Mouse (Mus musculus) small intestine, adult 2 months (tissue): ENCODE results near the gene Selenoh. TPM values are rescaled to one million over a fixed set of nuclear protein-coding genes. Genes with fewer than 3 reads are reported as not detected.
"Not testable (repeated sequence)": the region's sequence is repeated elsewhere in the genome, so short reads cannot be mapped to it uniquely, and the experiment has no call there.

ENCODE experiments used
- H3K27ac ChIP-seq: fragments of 200-500 bp; 2 replicates; pipeline ENCODE4 v1.5.1; 2012; ENCODE audit warnings: low read depth, low read length, control low read depth, inconsistent platforms; ENCODE audit not compliant: insufficient read depth
- H3K27me3 ChIP-seq: fragments of 200-500 bp; 2 replicates; pipeline ENCODE4 v1.6.1; 2012; ENCODE audit warnings: mild to moderate bottlenecking, moderate library complexity, low read length, inconsistent platforms; ENCODE audit not compliant: control insufficient read depth, insufficient read depth
- H3K36me3 ChIP-seq: fragments of 200-500 bp; 2 replicates; pipeline ENCODE4 v1.6.1; 2012; ENCODE audit warnings: mild to moderate bottlenecking, low read length, control low read depth, inconsistent platforms; ENCODE audit not compliant: control insufficient read depth, insufficient read depth
- H3K4me1 ChIP-seq: fragments of 200-500 bp; 2 replicates; pipeline ENCODE4 v1.6.1; 2012; ENCODE audit warnings: low read length, inconsistent platforms, mixed read lengths; ENCODE audit not compliant: control insufficient read depth, insufficient read depth, insufficient read length
- H3K4me3 ChIP-seq: fragments of 200-500 bp; 2 replicates; pipeline ENCODE4 v1.5.1; 2012; ENCODE audit warnings: low read depth, mild to moderate bottlenecking, control low read depth, inconsistent platforms, low read length, moderate library complexity
- CTCF ChIP-seq: fragments of 200-500 bp; IDR thresholded peaks from 2 replicates; pipeline ENCODE4 v1.5.1; 2012; ENCODE audit warnings: low read depth, mild to moderate bottlenecking, control low read depth, inconsistent platforms, low read length, moderate library complexity, mixed read lengths; ENCODE audit not compliant: insufficient replicate concordance, insufficient read length; ENCODE audit errors: extremely low read depth
- POLR2A ChIP-seq: fragments of 200-500 bp; IDR thresholded peaks from 2 replicates; pipeline ENCODE4 v1.6.1; 2012; ENCODE audit warnings: low read depth, mild to moderate bottlenecking, control low read depth, inconsistent platforms, low read length, moderate library complexity
- WGBS: fragments of 180-500 bp; shearing (Covaris S2); methylation state at CpG from one replicate; pipeline ENCODE4 v1.1.7; 2018; 5-methylcytosine and 5-hydroxymethylcytosine counted together
- polyA plus RNA-seq: library from polyadenylated mRNA; depleted of rRNA; stranded (reverse); fragments of >200 nt; gene quantifications from 2 replicates; pipeline ENCODE4 v1.2.3, GENCODE M21; 2012

Gene Selenoh
- polyA plus RNA-seq, 1 experiment: 47.3 TPM

- H3K4me1 ChIP-seq: no peaks in the 10 kb centered on the region
- no peak overlapping the region for H3K27ac ChIP-seq
- no peaks in the 10 kb centered on the region for H3K27me3 ChIP-seq
- H3K4me3 ChIP-seq: no peak overlapping the region
- H3K36me3 ChIP-seq: peaks cover 61% of the 10 kb centered on the region
- 79% methylated on average over 2 of the region's 2 CpGs for WGBS
- TF ChIP-seq POLR2A (no peak), CTCF (no peak)
Observed at GRCm38 (mm10) chr2:84688080-84688844, 17.7 kb upstream of the Selenoh start.

- no peak overlapping the region for H3K27ac ChIP-seq
- WGBS: 42% methylated on average over 6 of the region's 6 CpGs
- H3K27me3 ChIP-seq: no peaks in the 10 kb centered on the region
- no peaks in the 10 kb centered on the region for H3K4me1 ChIP-seq
- no peak for TF ChIP-seq POLR2A
- TF ChIP-seq CTCF: no peak
- peaks cover 23% of the 10 kb centered on the region for H3K36me3 ChIP-seq
- H3K4me3 ChIP-seq: no peak overlapping the region
Observed at GRCm38 (mm10) chr2:84682605-84683183, 12.1 kb upstream of the Selenoh start.

GRCm38 (mm10) chr2:84679016-84679415, 8.4 kb upstream of the Selenoh start, which contains the start of gene Tmx2:
Gene Tmx2 (minus strand): TSS chr2:84679140.
- Histone ChIP-seq H3K4me1 (no peaks in the 10 kb centered on the region), H3K27ac (no peak within 1 kb of the TSS), H3K36me3 (peaks cover 18% of the 10 kb centered on the region), H3K4me3 (peak within 1 kb of the TSS; percentile 76), H3K27me3 (no peaks in the 10 kb centered on the region)
- 10% methylated on average over 8 of the region's 8 CpGs for WGBS
- TF ChIP-seq CTCF: no peak

- no peaks in the 10 kb centered on the region for H3K27me3 ChIP-seq
- TF ChIP-seq POLR2A (peak; percentile 49; the same call in 1 of the 2 replicates), CTCF (no peak)
- H3K27ac ChIP-seq: peak within 1 kb of the TSS; percentile 58
- H3K4me1 ChIP-seq: no peaks in the 10 kb centered on the region
- peak within 1 kb of the TSS; percentile 76 for H3K4me3 ChIP-seq
- H3K36me3 ChIP-seq: peaks cover 21% of the 10 kb centered on the region
- WGBS: under 1% methylated on average over 44 of the region's 44 CpGs
Observed at GRCm38 (mm10) chr2:84677968-84678880, 7.7 kb upstream of the Selenoh start, which contains the start of the genes Gm28635 and Med19. Gene Gm28635 (minus strand): TSS chr2:84678041. Gene Med19 (plus strand): TSS chr2:84678402.

DNA sequence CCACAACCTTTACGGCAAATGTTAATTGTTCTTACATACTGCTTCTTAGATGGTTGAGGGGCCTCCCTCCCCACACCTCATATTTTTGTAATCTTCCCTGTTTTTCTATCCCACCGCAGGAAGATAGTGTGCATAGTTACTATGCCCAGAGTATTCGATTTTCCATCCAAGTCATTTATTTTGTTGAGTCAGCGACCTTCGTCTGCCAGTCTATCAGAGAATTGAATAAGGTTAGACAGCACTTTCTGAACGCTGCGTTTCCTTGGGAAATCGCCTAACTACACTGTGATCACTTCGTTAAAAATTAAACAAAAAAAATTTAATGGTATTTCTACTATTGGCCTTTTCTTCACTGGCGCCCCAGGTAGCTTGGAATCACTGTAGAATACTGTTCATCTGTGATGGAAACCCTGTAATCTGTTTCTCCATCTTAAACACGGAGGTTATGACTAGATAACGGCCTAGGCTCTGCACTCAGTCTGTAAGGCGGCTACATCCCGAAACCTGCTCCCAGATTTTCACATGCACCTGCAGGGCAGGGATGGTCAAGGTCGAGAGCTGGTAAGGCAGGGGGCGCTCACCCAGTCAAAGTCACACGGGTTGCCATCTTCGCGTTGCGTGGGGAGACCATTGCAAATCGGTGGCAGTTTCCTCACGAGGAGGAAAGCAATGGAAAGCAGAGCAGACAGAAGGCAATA, 6.8 kb upstream of the Selenoh start:
- TF ChIP-seq CTCF (peak; percentile 42; the same call in 1 of the 2 replicates), POLR2A (no peak)
- peaks cover 25% of the 10 kb centered on the region for H3K36me3 ChIP-seq
- 3% methylated on average over 22 of the region's 22 CpGs for WGBS
- H3K4me1 ChIP-seq: no peaks in the 10 kb centered on the region
- H3K4me3 ChIP-seq: peak overlapping the region; percentile 71
- no peaks in the 10 kb centered on the region for H3K27me3 ChIP-seq
- peak overlapping the region; percentile 58 for H3K27ac ChIP-seq

DNA sequence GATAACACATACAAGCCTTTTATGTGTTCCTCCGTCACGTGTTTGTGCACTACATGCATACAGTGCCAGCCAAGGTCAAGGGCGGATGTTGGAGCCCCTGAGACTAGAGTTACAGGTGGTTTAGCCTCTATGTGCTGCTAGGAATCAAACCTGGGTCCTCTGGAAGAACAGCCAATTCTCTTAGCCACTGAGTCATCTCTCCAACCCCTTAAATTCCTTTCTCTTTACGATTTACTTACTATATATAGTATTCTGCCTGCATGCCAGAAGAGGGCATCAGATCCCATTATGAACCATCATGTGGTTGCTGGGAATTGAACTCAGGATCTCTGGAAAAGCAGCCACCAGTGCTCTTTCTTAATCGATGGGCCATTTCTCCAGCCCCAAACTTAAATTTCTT, 965 bp upstream of the Selenoh start:
- not testable (repeated sequence) for H3K27ac ChIP-seq, H3K4me1 ChIP-seq, H3K27me3 ChIP-seq, H3K4me3 ChIP-seq
- 68% methylated on average over 4 of the region's 5 CpGs for WGBS
- peaks cover 21% of the 10 kb centered on the region for H3K36me3 ChIP-seq
